9 mouse cellular contexts compared by ENCODE assay signal in the genomic region with DNA sequence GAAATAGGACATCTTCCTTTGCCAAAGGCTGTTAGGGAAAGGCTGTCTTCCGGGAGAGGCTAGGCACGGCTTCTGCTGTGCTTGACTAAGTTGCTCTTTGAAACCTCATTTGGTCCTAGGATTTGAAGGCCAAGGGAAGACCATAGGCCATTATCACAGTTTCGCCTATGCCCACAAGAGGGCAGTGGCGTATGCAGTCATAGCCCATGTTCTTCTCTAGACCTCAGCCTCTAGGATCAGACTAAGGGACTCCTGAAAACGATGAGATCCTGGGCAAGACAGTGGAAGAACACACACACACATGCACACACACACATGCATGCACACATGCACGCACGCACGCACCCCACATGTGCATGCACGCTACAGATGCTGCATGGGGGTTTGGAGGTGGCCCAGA.
A peak's percentile ranks its signal among the peaks of the same experiment; 100 is the strongest.
DNase-seq lines count a peak whose midpoint lies in the region; ATAC-seq and TF ChIP-seq lines count a peak whose summit lies in the region.
"Had no signal": no experiment of that assay in that cellular context is flagged by ENCODE, and none has a peak within 500 bp of the region (broad histone marks: within the 10 kb centered on the region; RNA-seq: fewer than 3 reads in every experiment).

No protein-coding gene starts in this region.

- 41% methylated on average over 9 of the region's 9 CpGs for WGBS in embryonic facial prominence, embryonic 15.5 days
- WGBS in heart, embryonic 16.5 days: 36% methylated on average over 9 of the region's 9 CpGs
- 30% methylated on average over 9 of the region's 9 CpGs for WGBS in liver, embryonic 13.5 days (ENCODE audit: insufficient replicate concordance)
- 47% methylated on average over 9 of the region's 9 CpGs for WGBS in neural tube, embryonic 11.5 days
- WGBS in stomach, postnatal 0 days: 37% methylated on average over 9 of the region's 9 CpGs

- peak; percentile 100 for TF ChIP-seq CTCF in stomach, postnatal 0 days (IDR thresholded peaks at IDR 0.05; ENCODE audit: low read depth)

- TF ChIP-seq EP300 in stomach, postnatal 0 days (optimal IDR thresholded peaks at IDR 0.05): no peak

- peak; percentile 50 for DNase-seq in CD4-positive helper T cell, adult 2 months (ENCODE audit: low read depth, low spot score)
- DNase-seq in adrenal gland, postnatal 4 days (ENCODE audit: low spot score in 2 of 2): peak; percentile 31 to 50
- peak; percentile 90 for DNase-seq in kidney, postnatal 14 days
- peak; percentile 44 for DNase-seq in liver, embryonic 13.5 days
- peak; percentile 83 for DNase-seq in neural tube, embryonic 11.5 days (ENCODE audit: low spot score)
- DNase-seq in stomach, postnatal 0 days (ENCODE audit: low spot score): peak; percentile 81

- H3K4me2 ChIP-seq in embryonic facial prominence, embryonic 15.5 days (replicated peaks): no peak overlapping the region
- no peak overlapping the region for H3K4me2 ChIP-seq in heart, embryonic 16.5 days (ENCODE audit: low read depth, low read length)
- H3K4me2 ChIP-seq in liver, embryonic 13.5 days: no peak overlapping the region
- H3K4me2 ChIP-seq in neural tube, embryonic 11.5 days (ENCODE audit: low read depth): no peak overlapping the region
- H3K4me2 ChIP-seq in stomach, postnatal 0 days (replicated peaks; ENCODE audit: low read depth): no peak overlapping the region

- H3K36me3 ChIP-seq in embryonic facial prominence, embryonic 15.5 days: no peaks in the 10 kb centered on the region
- no peaks in the 10 kb centered on the region for H3K36me3 ChIP-seq in heart, embryonic 16.5 days (ENCODE audit: control insufficient read depth, insufficient read depth)
- H3K36me3 ChIP-seq in liver, embryonic 13.5 days: no peaks in the 10 kb centered on the region
- no peaks in the 10 kb centered on the region for H3K36me3 ChIP-seq in neural tube, embryonic 11.5 days (ENCODE audit: control insufficient read depth, insufficient read depth, low read length)
- no peaks in the 10 kb centered on the region for H3K36me3 ChIP-seq in stomach, postnatal 0 days (ENCODE audit: control insufficient read depth, insufficient read depth, low read length)

- no peak overlapping the region for H3K9ac ChIP-seq in embryonic facial prominence, embryonic 15.5 days
- no peak overlapping the region for H3K9ac ChIP-seq in heart, embryonic 16.5 days (ENCODE audit: low read length)
- no peak overlapping the region for H3K9ac ChIP-seq in liver, embryonic 13.5 days
- H3K9ac ChIP-seq in neural tube, embryonic 11.5 days (ENCODE audit: low read length): no peak overlapping the region
- H3K9ac ChIP-seq in stomach, postnatal 0 days (ENCODE audit: low read length): no peak overlapping the region

- no peak overlapping the region for H3K27ac ChIP-seq in embryonic facial prominence, embryonic 15.5 days (replicated peaks)
- no peak overlapping the region for H3K27ac ChIP-seq in heart, embryonic 16.5 days (ENCODE audit: low read length)
- H3K27ac ChIP-seq in liver, embryonic 13.5 days: no peak overlapping the region
- no peak overlapping the region for H3K27ac ChIP-seq in neural tube, embryonic 11.5 days (ENCODE audit: low read depth, low read length)
- H3K27ac ChIP-seq in stomach, postnatal 0 days (replicated peaks): no peak overlapping the region

- H3K4me1 ChIP-seq in embryonic facial prominence, embryonic 15.5 days: peaks cover 15% of the 10 kb centered on the region; the same call in 1 of the 2 replicates
- H3K4me1 ChIP-seq in heart, embryonic 16.5 days (ENCODE audit: control insufficient read depth, insufficient read depth, low read length): peaks cover 7% of the 10 kb centered on the region
- peaks cover 25% of the 10 kb centered on the region for H3K4me1 ChIP-seq in liver, embryonic 13.5 days (replicated peaks)
- no peaks in the 10 kb centered on the region for H3K4me1 ChIP-seq in neural tube, embryonic 11.5 days (ENCODE audit: control insufficient read depth, insufficient read depth, low read length)
- H3K4me1 ChIP-seq in stomach, postnatal 0 days (replicated peaks; ENCODE audit: control insufficient read depth, insufficient read depth): no peaks in the 10 kb centered on the region

- H3K4me3 ChIP-seq in embryonic facial prominence, embryonic 15.5 days (replicated peaks): no peak overlapping the region
- no peak overlapping the region for H3K4me3 ChIP-seq in heart, embryonic 16.5 days (ENCODE audit: low read length)
- no peak overlapping the region for H3K4me3 ChIP-seq in liver, embryonic 13.5 days (replicated peaks)
- no peak overlapping the region for H3K4me3 ChIP-seq in neural tube, embryonic 11.5 days (ENCODE audit: low read depth, low read length)
- no peak overlapping the region for H3K4me3 ChIP-seq in stomach, postnatal 0 days (ENCODE audit: low read depth, low read length)
- H3K4me3 ChIP-seq: erythroblast, embryonic 14.5 days had no signal

- 0 out of 2 replicates have a peak, but pooled peaks have one; percentile 22 for ATAC-seq in embryonic facial prominence, embryonic 15.5 days (ENCODE audit: insufficient number of reproducible peaks, low FRiP score, low TSS enrichment, low read depth)
- 0 out of 2 replicates have a peak, but pooled peaks have one; percentile 35 for ATAC-seq in heart, embryonic 16.5 days (replicated peaks; ENCODE audit: extremely low read depth, insufficient read depth, low FRiP score)
- ATAC-seq in liver, embryonic 13.5 days (ENCODE audit: low read depth): peak; percentile 48
- ATAC-seq in neural tube, embryonic 11.5 days (ENCODE audit: insufficient read depth, low FRiP score, low TSS enrichment): peak; percentile 31; the same call in 1 of the 2 replicates
- peak; percentile 73 for ATAC-seq in stomach, postnatal 0 days (ENCODE audit: low FRiP score, low TSS enrichment)

- no peaks in the 10 kb centered on the region for H3K9me3 ChIP-seq in embryonic facial prominence, embryonic 15.5 days (replicated peaks)
- H3K9me3 ChIP-seq in heart, embryonic 16.5 days (replicated peaks; ENCODE audit: control insufficient read depth, low read length): peaks cover 3% of the 10 kb centered on the region; the same call in 1 of the 2 replicates
- no peaks in the 10 kb centered on the region for H3K9me3 ChIP-seq in liver, embryonic 13.5 days (replicated peaks)
- no peaks in the 10 kb centered on the region for H3K9me3 ChIP-seq in neural tube, embryonic 11.5 days (ENCODE audit: control insufficient read depth, low read length)
- no peaks in the 10 kb centered on the region for H3K9me3 ChIP-seq in stomach, postnatal 0 days (ENCODE audit: control insufficient read depth, low read length)

- H3K27me3 ChIP-seq in embryonic facial prominence, embryonic 15.5 days: no peaks in the 10 kb centered on the region
- no peaks in the 10 kb centered on the region for H3K27me3 ChIP-seq in heart, embryonic 16.5 days (ENCODE audit: control insufficient read depth, insufficient read depth, low read length)
- H3K27me3 ChIP-seq in liver, embryonic 13.5 days: no peaks in the 10 kb centered on the region
- H3K27me3 ChIP-seq in neural tube, embryonic 11.5 days (ENCODE audit: control insufficient read depth, insufficient read depth, low read length): no peaks in the 10 kb centered on the region
- H3K27me3 ChIP-seq in stomach, postnatal 0 days (ENCODE audit: control insufficient read depth, insufficient read depth, low read length): no peaks in the 10 kb centered on the region

Comparison
In these comparisons a context has a peak if more than half of its experiments do, and no peak if none do; other contexts are left out.
1. ATAC-seq: peak in every context shown above with its lines; median percentile 73 in stomach, postnatal 0 days; 48 in liver, embryonic 13.5 days; 35 in heart, embryonic 16.5 days; 31 in neural tube, embryonic 11.5 days; 22 in embryonic facial prominence, embryonic 15.5 days.